Mouse (Mus musculus) hindbrain, embryonic 10.5 days (tissue): Measurements from ENCODE around the gene Nrip1. TPM values are rescaled to one million over a fixed set of nuclear protein-coding genes. Genes with fewer than 3 reads are reported as not detected.

Experiments
- DNase-seq: peaks from one replicate; pipeline ENCODE4 v3.0.0-alpha.2; 2017; ENCODE audit warnings: low spot score
- H3K27ac ChIP-seq: fragments of 300-500 bp; sonication (generic); 2 replicates; pipeline ENCODE4 v1.5.1; 2016; ENCODE audit warnings: mild to moderate bottlenecking, moderate library complexity
- H3K27me3 ChIP-seq: fragments of 300-500 bp; sonication (generic); 2 replicates; pipeline ENCODE4 v1.6.1; 2016; ENCODE audit warnings: mild to moderate bottlenecking; ENCODE audit not compliant: poor library complexity, insufficient read depth, severe bottlenecking
- H3K36me3 ChIP-seq: fragments of 300-500 bp; sonication (generic); 2 replicates; pipeline ENCODE4 v1.6.1; 2016; ENCODE audit warnings: mild to moderate bottlenecking, moderate library complexity
- H3K4me1 ChIP-seq: fragments of 300-500 bp; sonication (generic); replicated peaks from 2 replicates; pipeline ENCODE4 v1.6.1; 2016; ENCODE audit warnings: mild to moderate bottlenecking
- H3K4me3 ChIP-seq: fragments of 300-500 bp; sonication (generic); 2 replicates; pipeline ENCODE4 v1.5.1; 2016; ENCODE audit warnings: mild to moderate bottlenecking, moderate library complexity
- H3K9me3 ChIP-seq: fragments of 300-500 bp; sonication (generic); 2 replicates; pipeline ENCODE4 v1.6.1; 2016; ENCODE audit warnings: mild to moderate bottlenecking, moderate library complexity
- WGBS: fragments of 180-500 bp; shearing (Covaris S2); methylation state at CpG from one replicate; pipeline ENCODE4 v1.1.7; 2016; 5-methylcytosine and 5-hydroxymethylcytosine counted together
- polyA plus RNA-seq: library from polyadenylated mRNA; unstranded; fragments of >200 nt; fragmentation: Nextera tagmentation; extraction: Ambion mirVana; gene quantifications from 2 replicates; pipeline ENCODE4 v1.2.1, GENCODE M21; 2016

The Nrip1 gene
- polyA plus RNA-seq, 1 experiment from 2014 or later, result 34.8 TPM

DNA sequence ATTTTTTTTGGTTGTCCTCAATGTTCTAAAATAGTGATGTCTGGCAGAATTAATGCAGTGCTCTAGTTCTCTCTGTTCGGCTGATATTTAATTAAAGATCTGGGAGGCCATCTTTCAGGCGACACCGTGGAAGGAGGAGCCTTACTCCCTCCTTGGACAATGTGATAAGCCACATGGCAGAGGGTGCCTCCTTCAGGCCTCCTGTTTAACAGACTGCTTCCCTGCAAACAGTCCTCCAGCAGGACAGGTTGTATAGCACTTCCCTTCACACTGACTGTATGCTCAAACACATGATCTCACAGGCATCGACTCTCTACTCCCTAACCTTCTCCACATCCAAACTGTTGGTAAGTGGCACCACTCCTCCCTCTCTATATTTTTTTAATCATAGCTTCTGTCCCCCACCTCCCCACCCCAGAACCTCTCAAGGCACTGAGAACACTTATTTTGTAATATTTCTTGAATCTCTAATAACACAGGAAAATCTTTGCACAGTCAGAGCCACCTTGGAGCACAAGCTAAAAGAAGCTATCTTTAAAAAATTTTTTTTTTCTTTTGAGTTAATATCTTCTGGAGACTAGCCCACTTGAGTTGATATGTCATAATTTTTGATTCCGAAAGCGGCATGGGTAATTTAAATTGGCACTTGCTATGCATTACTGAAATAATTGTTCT, 3.4 kb downstream of the Nrip1 start:
- Histone ChIP-seq H3K27me3 (no peaks in the 10 kb centered on the region), H3K36me3 (peaks cover 13% of the 10 kb centered on the region), H3K4me1 (peaks cover 44% of the 10 kb centered on the region), H3K4me3 (peak overlapping the region; percentile 91; the same call in 1 of the 2 replicates), H3K27ac (peak overlapping the region; percentile 8; the same call in 1 of the 2 replicates), H3K9me3 (no peaks in the 10 kb centered on the region)
- DNase-seq, result peak; percentile 39
- 36% methylated on average over 6 of the region's 6 CpGs for WGBS

DNA sequence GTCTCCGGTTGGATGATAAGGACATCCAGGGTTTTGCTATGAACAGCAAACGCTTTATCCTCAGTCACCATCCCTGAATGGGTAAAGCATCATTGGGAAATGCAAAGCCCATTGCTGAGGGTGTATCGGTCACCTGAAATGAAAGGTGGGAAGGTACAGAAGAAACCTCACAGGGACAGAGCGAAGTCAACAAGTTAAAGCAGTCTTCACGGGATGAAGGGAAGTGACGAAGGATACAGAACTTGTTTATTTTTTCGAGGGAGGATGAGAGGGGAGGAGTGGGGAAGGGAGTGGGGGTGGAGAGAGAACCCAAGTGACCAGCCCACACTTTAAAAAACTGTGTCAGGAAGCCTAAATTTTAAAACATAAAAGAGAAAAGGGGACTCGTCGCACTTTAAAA, 4.4 kb downstream of the Nrip1 start:
- H3K4me1 ChIP-seq, result peaks cover 46% of the 10 kb centered on the region
- no peaks in the 10 kb centered on the region for H3K9me3 ChIP-seq
- no peak overlapping the region for H3K27ac ChIP-seq
- H3K27me3 ChIP-seq, result no peaks in the 10 kb centered on the region
- 83% methylated on average over 9 of the region's 9 CpGs for WGBS
- H3K36me3 ChIP-seq, result peaks cover 13% of the 10 kb centered on the region
- DNase-seq, result no peak
- H3K4me3 ChIP-seq, result no peak overlapping the region

DNA sequence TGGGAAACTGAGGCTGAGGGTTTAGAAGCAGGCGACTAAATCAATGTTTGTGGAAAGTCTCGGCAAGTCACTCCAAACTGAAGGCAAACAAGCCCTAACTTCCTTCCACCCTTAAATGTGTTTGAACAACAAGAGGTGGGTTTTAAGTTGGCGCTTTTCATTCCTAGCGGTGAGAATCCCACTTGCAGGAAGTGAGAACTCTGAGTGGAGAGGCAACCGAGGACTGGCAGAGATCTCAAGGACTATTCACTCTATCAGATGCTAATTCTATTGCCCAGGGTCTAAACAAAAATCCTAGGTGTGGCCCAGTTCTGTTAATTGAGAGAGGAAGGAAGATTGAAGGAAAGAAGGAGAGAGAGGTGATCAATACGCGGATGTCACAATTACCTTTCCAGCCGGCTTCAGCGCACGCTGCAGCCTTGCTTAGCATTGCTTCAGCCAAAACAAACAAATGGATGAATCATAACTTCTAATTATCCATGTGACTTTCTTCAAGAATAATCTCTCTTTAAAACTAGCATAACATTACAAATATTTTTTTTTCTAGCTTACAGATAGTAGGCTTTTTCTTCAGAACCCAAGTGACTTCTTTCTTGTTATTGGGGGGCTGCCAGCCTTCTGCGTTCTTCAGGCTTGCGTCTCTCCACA, 6.2 kb downstream of the Nrip1 start:
- no peak overlapping the region for H3K27ac ChIP-seq
- peaks cover 41% of the 10 kb centered on the region for H3K4me1 ChIP-seq
- peaks cover 13% of the 10 kb centered on the region for H3K36me3 ChIP-seq
- WGBS, result 89% methylated on average over 12 of the region's 12 CpGs
- H3K4me3 ChIP-seq, result no peak overlapping the region
- no peak for DNase-seq
- H3K9me3 ChIP-seq, result no peaks in the 10 kb centered on the region
- no peaks in the 10 kb centered on the region for H3K27me3 ChIP-seq

DNA sequence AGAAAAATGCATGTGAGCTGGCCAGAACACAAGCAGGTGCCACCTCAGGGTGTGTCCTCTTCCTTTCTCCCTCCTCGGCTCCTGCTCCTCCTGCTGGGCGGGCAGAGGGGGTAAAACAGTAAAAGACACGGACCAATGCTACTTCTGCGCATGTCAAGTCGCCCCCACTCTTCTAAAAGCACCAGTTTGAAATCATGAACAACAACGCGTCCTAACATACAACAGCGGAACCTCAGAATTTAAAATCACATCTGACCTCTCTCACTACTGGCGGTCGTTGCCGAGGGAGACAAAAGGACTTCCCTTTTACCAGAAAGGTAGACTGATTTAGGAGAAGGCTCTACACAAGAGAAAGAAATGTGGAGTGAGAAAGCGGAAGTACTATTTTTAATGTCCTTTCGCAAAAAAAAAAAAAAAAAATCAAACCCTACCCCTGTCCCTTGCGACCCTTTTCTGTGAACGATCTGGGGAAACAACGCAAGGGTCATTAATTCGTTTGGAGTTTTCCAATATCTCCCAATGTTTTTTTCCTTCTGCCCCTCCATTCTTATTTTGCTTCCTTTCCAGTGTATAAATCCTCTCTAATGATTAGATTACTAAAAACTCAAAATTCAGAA, 7.7 kb downstream of the Nrip1 start:
- no peaks in the 10 kb centered on the region for H3K9me3 ChIP-seq

DNA sequence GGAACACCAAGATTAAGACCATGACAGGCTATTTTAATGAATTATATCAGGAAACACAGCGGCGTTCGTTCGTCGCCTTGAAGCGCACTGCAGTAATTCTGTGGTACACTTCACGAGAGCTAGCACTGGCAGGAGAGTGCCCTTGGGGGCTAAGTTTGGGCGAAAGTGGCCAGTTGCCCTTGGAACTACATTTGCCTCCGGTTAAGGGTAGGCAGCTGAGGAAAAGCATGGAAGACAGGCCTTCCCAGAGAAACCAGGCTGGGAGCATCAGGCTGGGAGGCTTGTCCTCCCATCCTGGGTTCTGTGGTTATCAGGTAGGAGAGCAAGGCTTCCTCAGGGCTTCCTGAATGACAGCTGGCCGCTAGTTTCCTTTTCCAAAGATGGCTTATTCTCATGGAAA, 8.4 kb downstream of the Nrip1 start:
- DNase-seq, result no peak
- 85% methylated on average over 10 of the region's 10 CpGs for WGBS
- no peaks in the 10 kb centered on the region for H3K9me3 ChIP-seq
- H3K27ac ChIP-seq, result no peak overlapping the region; the same call in 1 of the 2 replicates
- no peak overlapping the region for H3K4me3 ChIP-seq
- H3K4me1 ChIP-seq, result peaks cover 26% of the 10 kb centered on the region
- no peaks in the 10 kb centered on the region for H3K27me3 ChIP-seq
- peaks cover 22% of the 10 kb centered on the region for H3K36me3 ChIP-seq

More for the DNA sequence above, 7.7 kb downstream of the Nrip1 start:
- H3K4me1 ChIP-seq, result peaks cover 33% of the 10 kb centered on the region
- H3K4me3 ChIP-seq, result no peak overlapping the region
- peaks cover 22% of the 10 kb centered on the region for H3K36me3 ChIP-seq
- DNase-seq, result no peak
- H3K27me3 ChIP-seq, result no peaks in the 10 kb centered on the region
- no peak overlapping the region for H3K27ac ChIP-seq
- 71% methylated on average over 17 of the region's 17 CpGs for WGBS

DNA sequence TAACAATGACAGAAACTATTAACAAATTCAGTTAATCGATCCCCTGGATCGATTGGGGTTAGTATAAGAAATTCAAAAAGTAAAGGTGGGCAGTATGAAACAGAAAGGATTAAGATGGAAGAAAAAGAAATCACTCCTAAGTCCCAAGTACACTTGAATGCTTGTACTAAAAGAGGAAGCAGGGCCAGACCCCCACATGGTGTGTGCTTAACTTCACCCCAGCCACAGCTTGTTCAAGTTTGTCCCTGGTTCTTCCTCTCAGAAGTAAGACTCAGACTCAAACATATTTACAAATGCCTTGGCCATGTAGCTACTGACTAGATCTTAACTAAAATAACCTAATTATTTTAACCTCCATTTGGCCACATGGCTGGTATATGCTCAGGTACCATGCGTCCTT, 10.0 kb downstream of the Nrip1 start:
- Histone ChIP-seq H3K36me3 (peaks cover 22% of the 10 kb centered on the region), H3K9me3 (no peaks in the 10 kb centered on the region), H3K4me3 (no peak overlapping the region), H3K27me3 (no peaks in the 10 kb centered on the region), H3K27ac (no peak overlapping the region), H3K4me1 (peaks cover 10% of the 10 kb centered on the region)
- DNase-seq, result no peak
- 95% methylated on average over 3 of the region's 3 CpGs for WGBS

DNA sequence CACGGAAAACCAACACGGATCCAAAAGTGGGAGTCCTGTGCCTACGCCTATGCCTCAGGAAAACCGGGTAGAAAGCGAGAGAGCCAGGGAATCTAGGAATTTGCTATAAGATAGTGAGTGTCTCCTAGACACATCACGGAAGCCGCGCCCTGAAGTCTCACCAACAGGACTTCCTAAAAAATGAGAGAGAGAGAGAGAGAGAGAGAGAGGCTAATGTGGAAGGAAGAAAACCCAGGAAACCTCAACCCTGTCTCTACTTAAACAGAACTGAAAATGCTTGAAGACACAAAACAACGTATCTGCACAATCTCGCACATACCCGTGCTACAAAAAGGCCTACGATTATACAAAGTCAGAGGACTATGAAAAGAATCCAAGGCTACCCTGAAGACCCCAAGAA, 10.6 kb downstream of the Nrip1 start:
- Histone ChIP-seq H3K4me3 (no peak overlapping the region), H3K27me3 (no peaks in the 10 kb centered on the region), H3K27ac (no peak overlapping the region), H3K4me1 (peaks cover 15% of the 10 kb centered on the region), H3K36me3 (peaks cover 22% of the 10 kb centered on the region), H3K9me3 (no peaks in the 10 kb centered on the region)
- DNase-seq, result no peak
- whole genome bisulfite sequencing, result 93% methylated on average over 12 of the region's 12 CpGs

DNA sequence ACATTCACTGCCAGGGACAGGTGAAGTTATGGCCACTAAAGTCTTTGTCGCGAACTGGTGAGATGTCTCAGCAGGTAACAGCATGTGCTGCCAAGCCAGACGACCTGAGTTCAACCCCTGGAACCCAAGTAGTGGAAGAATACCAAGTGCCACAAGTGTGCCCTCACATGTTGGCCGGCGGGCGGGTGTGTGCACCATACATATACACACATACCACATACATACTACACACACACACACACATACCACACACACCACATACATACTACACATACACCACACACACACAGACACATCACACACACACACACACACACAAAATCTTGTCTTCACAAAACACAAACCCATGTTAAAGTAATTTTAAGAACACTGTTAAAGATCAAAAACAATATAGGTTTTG, 13.2 kb downstream of the Nrip1 start:
- Histone ChIP-seq H3K27ac (no peak overlapping the region), H3K4me3 (no peak overlapping the region), H3K4me1 (peaks cover 15% of the 10 kb centered on the region), H3K36me3 (0 out of 2 replicates have a peak, but pooled peaks cover 11% of the 10 kb centered on the region), H3K27me3 (no peaks in the 10 kb centered on the region), H3K9me3 (no peaks in the 10 kb centered on the region)
- no peak for DNase-seq
- 92% methylated on average over 6 of the region's 6 CpGs for WGBS

DNA sequence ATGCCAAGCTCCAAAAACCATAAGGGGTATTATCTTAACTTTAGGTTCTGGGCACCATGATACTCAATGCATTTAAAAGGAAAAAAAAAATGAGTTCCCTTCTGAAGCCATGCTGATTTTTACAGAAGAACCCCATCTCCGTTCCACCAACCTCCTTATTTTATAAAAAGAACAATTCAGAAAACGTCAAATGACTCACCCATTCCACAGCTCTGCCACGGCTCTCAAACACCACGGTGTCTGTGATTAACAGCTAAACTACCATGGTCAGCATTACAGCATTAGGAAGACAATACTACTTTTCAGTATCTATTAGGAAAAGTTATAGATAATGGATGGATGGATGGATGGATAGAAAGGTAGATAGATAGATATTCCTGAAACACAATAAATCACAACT, 14.9 kb downstream of the Nrip1 start:
- Histone ChIP-seq H3K27ac (no peak overlapping the region), H3K36me3 (0 out of 2 replicates have a peak, but pooled peaks cover 9% of the 10 kb centered on the region), H3K4me3 (no peak overlapping the region), H3K9me3 (no peaks in the 10 kb centered on the region), H3K27me3 (no peaks in the 10 kb centered on the region), H3K4me1 (peaks cover 10% of the 10 kb centered on the region)
- 82% methylated on average over 4 of the region's 4 CpGs for WGBS
- DNase-seq, result no peak

DNA sequence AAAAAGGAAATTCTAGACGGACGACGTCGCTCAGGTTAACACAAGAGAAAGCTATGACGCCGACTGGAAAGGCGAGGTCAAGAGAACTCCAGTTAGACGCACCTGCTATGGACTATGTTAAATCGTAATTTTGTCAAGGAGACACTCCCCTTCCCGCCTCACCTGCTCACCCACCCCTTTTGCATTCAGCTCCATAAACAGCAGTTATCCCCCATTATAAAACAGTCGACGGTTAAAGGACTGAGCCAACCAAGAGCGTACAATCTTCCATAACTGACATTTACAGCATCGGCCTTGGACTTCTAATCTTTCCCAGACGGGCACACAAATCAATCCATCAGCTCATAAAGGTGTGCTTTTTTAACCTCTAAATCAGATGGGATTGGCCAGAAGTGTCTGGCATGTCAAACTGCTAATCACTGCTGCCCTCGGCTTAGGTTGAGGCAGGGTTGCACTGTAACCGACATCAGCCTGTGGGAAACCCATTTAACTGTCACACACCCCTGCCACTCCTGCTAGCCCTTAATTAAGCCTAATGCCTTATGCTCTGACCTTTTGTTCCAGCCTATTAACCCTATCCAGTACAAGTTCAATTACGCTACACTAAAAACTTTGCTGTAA, 15.4 kb downstream of the Nrip1 start:
- H3K4me1 ChIP-seq, result peaks cover 10% of the 10 kb centered on the region
- DNase-seq, result no peak
- no peak overlapping the region for H3K4me3 ChIP-seq
- 0 out of 2 replicates have a peak, but pooled peaks cover 9% of the 10 kb centered on the region for H3K36me3 ChIP-seq
- no peaks in the 10 kb centered on the region for H3K9me3 ChIP-seq
- no peaks in the 10 kb centered on the region for H3K27me3 ChIP-seq
- 80% methylated on average over 18 of the region's 18 CpGs for WGBS
- no peak overlapping the region for H3K27ac ChIP-seq

DNA sequence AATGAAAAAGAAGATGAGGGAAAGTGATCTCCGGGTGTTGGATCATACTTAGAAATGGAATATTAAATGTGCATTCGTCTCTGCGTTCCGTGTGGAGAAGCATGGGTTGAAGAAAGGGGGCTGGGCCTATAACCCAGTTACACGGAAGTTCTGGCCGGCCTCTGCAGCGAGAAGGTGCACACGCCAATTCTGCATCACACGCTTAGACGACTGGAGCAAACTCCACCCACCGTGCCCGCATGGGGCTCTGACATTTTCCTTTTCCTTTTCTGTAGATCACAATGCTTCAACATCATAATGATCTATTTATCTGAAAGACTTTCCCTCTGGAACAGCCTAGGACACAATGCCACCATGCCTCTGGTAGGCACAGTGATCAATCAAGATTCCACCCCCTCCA, 16.5 kb downstream of the Nrip1 start:
- H3K36me3 ChIP-seq, result peaks cover 16% of the 10 kb centered on the region; the same call in 1 of the 2 replicates
- WGBS, result 93% methylated on average over 12 of the region's 12 CpGs
- no peak overlapping the region for H3K4me3 ChIP-seq
- H3K27ac ChIP-seq, result no peak overlapping the region
- no peak for DNase-seq
- H3K4me1 ChIP-seq, result peaks cover 10% of the 10 kb centered on the region
- H3K9me3 ChIP-seq, result no peaks in the 10 kb centered on the region
- no peaks in the 10 kb centered on the region for H3K27me3 ChIP-seq

DNA sequence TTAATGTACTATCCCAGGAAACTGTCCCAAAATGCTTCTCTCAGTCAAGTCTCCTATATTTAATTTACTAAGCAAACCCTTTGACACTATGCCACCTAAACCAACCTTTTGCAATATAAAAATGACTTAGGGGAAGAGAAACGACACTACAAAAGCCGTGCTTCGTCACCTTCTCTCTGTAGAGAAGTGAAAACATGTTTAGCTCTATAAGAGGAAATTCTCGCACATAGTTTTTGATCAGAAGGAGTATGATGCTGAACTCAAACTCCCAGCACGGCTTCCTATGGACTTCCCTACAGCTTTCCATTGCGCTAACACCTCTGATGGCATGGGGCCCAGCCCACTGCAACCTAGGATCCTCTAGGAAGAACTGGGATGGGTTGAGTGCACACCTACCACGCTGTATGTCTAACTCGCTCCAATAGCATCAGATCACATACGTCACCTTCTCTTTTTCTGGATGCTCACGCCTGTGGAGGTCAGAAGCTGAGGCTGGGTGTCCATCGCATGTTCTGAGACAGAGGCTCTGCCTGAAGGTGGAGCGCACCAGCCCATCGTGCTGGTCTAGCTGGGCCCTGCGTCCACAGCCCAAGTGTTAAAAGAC, 17.6 kb downstream of the Nrip1 start:
- WGBS, result 96% methylated on average over 14 of the region's 14 CpGs
- H3K4me3 ChIP-seq, result no peak overlapping the region
- H3K27ac ChIP-seq, result no peak overlapping the region
- peaks cover 10% of the 10 kb centered on the region for H3K4me1 ChIP-seq
- DNase-seq, result no peak
- H3K27me3 ChIP-seq, result no peaks in the 10 kb centered on the region
- H3K9me3 ChIP-seq, result no peaks in the 10 kb centered on the region
- peaks cover 18% of the 10 kb centered on the region; the same call in 1 of the 2 replicates for H3K36me3 ChIP-seq
